Mouse (Mus musculus): Measurements from ENCODE around the gene Fbxw8.

Gene Fbxw8

GRCm38 (mm10) chr5:118036888-118037797, 118.1 kb downstream of the Fbxw8 start:
- no peak for DNase-seq

DNA sequence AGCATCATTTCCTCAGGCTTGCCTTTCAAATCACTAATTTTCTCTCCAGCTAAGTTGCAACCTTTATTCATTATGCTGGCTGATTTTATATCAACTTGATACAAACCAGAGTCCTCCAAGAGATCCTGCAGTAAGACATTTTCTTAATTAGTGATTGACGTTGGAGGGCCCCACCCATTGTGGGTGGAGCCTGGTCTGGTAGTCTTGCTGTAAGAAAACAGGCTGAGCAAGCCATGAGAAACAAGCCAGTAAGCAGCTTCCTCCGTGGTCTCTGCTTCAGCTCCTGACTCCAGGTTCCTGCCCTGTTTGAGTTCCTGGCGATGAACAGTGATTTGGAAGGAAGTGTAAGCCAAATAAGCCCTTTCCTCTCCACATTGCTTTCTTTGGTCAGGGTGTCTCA, 119.5 kb downstream of the Fbxw8 start:
- no peak for DNase-seq

DNA sequence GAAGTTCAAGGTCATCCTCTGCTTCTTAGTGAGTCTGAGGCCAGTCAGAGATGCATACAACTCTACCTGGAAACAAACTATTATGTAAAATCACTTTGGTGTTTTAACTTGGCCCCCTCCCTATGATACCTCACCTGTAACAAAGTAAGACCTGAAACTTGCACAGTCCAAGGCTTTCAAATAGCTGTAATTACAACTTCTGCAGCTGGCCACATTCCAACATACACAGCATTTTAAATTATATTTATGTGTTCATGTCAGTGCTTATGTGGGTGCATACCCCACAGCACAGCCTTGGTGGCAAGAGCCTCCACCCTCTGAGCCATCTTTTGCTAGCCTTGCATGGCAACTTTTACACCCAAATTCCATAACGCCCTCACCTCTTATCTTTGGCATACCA, 120.6 kb downstream of the Fbxw8 start:
- DNase-seq: no peak

DNA sequence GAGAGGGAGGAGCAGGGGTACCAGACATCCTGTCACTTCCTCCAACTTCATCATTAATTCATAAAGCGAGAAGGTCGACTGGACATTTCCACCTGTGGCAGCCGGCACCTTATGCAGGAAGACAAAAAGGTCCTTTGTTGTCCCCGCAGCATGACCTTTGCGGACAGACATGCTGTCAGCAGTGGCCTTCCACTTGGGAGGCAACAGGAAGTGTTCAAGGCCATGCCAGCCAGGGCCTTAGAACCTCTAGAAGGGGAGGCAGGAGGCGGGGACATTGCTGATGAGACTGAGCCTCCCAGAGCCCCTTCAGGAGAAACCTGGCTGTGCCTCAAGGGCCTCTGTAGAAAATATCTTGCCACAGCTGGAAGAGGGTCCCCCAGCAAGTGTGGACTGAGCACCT, 121.5 kb downstream of the Fbxw8 start:
- DNase-seq: no peak

DNA sequence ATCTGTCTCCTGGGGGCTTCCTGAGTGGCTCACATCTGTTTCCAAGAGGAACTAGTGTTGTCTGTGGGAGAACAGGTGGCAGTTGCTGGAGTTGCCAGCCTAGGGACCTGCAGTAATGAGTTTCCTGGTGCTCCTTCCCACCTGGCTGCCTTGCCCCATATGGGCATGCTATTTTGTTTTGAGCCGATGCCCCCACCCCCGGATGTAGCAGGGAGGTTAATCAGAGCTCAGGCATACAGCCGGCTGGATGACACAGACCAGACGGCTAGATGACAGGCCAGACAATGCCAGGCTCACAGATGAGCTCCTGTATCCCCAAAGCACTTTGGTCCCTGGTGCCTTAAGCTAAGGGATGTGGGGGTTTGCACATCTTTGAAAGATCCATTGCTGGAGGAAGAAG, 121.9 kb downstream of the Fbxw8 start:
- DNase-seq: no peak

DNA sequence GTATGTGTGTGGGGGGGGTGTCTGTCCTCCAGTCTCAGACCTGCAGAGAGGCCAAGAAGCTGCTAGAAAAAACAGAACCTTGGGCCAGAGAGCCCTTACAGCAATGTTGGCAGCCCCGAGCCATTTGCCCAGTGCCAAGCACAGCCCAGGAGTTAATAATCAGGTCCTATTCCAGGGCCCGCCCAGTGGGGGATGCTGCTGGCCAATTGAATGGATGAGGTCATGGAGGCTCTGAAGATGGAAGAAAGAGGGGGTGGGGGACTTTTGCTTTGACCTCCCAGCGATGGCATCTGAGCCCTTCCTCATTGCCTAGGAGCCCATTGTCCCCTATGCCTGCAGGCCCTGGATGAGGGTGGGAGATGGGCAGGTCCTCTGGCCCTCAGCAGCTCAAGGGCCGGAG, 123.8 kb downstream of the Fbxw8 start:
- no peak for DNase-seq

DNA sequence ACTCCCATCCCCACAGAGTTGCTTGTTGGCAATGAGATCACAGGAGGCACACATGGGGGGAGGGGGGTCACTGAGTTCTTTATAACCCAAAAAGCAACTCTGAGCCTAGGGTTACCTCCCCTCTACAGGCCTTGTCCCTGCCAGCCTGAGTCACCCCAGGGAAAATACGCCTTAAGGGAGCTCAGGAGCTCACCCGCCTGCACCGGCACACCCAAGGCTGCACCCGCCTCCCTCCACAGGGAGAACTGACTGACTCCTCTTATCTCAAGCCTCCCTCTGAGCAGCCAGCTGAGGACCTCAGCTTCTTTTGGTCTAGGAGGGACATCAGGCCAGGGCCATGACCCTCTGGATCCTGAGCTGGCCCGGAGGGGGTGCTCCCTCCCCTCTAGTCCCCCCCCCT, 124.2 kb downstream of the Fbxw8 start:
- DNase-seq: no peak

DNA sequence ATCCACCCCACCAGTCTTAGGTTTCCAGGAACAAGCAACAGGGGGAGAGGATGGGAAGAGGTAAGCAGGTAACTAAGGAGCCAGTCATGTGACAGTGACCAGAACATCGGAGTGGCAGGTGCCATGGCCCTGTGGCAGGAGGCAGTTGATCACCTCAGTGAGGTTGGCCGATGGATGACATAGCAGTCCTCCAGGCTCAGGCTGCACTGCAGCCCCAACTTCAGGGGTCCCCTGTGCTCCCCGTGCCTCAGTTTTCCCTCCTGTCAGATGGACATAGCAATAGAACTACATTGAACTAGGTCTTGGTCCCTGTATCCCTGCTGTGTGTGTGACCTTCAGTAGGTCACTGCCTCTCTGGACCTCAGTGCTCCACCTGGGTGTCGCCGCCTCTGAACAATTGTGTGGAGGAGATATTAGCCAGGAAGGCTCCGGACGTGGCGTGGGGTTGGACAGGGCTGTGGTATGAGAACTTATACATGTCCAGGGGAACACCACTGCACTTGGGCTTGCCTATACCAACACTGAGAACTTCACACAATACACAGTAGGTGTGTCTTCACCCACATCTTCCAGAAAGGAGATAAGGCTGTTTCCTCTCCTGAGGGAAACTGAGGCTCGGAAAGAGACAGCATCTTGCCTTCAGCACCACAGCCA, 125.1 kb downstream of the Fbxw8 start:
- DNase-seq: no peak

DNA sequence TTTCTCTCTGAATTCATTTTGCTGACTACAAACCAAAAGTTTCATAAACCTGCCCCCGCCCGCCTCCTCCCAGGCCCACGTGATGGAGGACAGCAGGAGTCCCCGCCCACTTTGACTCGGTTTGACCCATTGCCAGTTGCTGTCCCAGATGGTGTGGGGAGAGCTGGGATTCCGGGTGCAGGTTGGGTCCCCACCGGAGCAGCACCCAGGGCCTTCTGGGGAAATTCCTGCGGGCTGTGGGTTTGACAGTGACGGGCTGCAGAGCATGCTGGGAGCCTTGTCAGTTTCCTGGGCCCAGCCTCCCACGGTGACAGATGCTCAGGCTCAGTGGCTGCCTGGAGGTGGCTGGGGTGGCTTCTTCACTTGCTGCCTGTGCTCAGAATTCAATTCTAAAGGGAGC, 125.8 kb downstream of the Fbxw8 start:
- no peak for DNase-seq

DNA sequence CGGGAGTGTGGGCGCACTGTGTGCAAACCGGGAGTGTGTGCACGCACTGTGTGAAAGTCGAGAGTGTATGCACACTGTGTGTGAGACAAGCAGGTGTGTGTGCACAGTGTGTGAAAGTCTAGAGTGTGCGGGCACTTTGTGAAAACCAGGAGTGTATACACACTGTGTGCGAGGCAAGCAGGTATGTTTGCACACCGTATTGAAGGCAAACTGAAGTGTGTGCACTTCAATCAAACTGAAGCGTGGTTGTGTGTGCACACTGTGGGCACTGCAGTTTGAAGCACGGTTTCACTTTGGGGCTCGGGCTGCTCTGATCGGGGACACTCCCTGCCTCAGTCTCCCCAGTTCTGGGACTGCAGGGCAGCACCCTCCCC, 126.2 kb downstream of the Fbxw8 start:
- no peak for DNase-seq

DNA sequence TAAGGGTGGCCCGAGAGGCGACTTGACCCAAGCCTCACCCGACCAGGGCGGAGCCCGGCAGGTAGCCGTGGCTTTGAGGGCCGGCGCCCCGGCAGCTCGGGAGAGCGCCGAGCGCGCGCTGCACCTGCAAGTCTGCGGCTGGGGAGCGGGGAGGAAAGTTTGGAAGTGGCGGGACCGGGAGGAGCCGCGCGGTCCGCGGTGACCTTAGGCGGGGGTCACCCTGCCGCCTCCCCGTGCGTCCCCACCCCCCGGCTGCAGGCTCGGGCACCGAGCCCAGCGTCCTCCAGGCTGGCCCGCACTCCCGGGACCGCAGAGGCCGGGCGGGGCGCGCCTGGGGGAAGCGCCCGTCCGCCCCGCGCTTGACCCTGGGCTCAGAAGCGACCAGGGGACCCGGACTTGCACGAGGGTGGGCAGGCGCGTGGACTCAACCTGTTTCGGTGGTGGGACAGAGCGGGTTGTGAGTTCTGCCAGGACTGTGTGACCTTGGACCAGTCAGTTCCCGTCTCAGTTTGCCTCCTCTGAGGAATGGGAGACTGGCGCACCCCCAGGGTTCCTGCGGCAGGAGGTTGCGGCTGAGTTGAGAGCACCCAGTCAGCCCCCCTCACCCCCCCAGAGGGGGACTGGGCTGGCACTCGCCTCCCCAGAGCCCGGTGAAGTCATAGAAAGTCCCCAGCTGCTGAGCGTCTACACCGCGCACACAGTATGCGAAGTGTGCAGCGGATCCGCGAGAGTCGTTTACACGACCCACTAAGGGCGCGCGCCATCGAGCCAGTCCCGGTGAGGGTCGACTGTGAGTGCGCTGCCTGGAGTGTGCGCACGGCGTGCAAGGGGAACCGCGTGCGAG, 126.9 kb downstream of the Fbxw8 start:
- peak in 1 of 2 experiments; percentile 18 for DNase-seq

GRCm38 (mm10) chr5:118027698-118028190, 127.5 kb downstream of the Fbxw8 start, which contains the start of gene Tesc:
Tesc (plus strand) TSS chr5:118027743.
- DNase-seq: peak; percentile 32 to 49

- peak in 1 of 2 experiments; percentile 22 for DNase-seq
These were observed 128.1 kb downstream of the Fbxw8 start for GRCm38 (mm10) chr5:118027101-118027697.

GRCm38 (mm10) chr5:118026343-118026742, 128.9 kb downstream of the Fbxw8 start:
- DNase-seq: no peak

DNA sequence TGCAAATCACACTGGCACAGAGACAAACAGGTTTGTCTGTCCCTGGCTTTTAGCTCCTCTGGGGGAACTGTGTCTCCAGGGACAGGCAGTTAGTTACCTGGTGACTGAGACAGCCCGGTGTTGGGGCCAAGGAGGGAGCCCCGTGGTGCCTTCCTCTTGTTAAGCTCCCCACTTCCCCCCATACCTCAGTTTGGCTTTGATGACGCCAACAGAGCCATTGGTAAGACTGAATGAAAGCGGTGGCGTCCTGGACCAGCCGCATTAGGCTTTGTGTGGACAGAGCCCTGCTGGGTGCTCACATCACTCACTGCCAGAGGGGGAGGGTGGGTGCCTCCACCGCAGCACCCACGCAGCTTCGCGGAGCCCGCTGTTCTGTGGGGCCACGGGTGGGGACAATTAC, 129.4 kb downstream of the Fbxw8 start:
- DNase-seq: no peak

DNA sequence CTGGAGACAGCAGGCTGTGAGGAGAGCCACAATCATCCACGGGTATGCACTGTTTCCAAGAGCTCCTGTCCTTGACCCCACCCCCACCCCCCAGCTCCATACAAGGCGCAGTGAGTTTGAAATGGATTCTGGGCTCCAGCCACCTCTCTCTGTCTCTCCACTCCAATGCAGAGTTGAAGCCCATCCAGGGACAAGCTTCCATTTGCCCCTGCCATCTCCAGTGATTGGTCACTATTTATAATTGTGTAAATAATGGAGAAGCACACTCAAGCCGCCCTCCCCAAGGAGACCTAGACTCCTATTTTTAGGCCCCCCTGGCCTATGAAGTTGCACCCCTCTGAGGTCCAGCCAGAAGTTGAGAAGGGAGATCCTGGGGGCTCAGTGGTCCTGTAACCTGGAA, 132.2 kb downstream of the Fbxw8 start:
- no peak for DNase-seq

DNA sequence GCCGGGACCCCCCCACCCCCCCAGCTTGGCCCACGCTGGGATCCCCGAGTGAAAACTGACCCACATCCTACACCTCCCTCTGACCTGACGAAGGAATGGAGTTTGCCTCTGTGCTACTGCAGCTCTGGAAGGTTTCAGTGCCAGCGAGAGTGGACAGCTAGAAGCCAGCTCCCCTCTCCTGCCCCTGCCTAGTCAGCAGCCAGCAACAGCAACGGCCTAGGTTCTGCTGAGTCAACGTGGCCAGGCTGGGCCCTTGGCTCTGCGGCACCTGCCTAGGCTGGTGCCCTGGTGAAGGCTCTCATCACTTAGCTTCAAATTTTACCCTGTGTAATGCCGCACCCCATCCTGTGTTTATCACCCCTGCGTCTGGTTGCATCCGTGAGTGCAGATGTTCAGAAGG, 135.4 kb downstream of the Fbxw8 start:
- no peak for DNase-seq

DNA sequence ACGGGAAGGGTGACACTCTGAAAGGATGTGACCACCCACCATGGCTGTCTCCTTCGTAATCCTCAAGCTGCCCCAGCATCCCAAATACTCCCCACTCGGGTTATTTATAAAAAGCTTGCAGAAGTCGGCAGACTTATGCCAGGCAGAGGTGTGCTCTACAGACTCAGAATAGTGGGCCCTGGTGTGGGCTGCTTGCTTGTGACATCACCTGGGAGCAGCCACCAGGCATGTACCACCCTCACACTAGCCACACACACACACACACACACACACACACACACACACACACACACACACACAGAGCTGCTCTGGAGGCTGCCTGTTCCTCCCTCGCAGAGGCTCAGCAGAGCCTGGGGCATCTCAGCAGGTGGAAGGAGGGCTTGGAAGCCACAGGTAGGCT, 137.7 kb downstream of the Fbxw8 start:
- no peak for DNase-seq

DNA sequence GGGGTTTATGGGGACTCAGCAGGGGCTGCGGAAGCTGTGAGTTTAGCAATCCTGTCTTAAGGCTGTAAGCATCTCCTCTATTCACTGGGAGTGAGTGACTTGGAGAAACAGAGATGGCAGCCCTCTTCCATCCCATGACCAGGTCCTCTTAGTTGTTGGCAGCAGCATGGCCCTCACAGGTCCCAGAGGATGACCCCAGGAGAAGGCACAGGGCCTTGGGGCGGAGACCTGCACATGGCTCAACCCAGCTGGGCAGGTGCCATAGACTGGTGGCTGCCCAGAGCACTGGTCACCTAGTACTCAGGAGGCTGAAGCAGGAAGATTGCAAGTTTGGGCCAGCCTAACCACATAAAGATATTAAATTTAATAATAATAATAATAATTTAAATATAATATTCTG, 139.6 kb downstream of the Fbxw8 start:
- DNase-seq: no peak

DNA sequence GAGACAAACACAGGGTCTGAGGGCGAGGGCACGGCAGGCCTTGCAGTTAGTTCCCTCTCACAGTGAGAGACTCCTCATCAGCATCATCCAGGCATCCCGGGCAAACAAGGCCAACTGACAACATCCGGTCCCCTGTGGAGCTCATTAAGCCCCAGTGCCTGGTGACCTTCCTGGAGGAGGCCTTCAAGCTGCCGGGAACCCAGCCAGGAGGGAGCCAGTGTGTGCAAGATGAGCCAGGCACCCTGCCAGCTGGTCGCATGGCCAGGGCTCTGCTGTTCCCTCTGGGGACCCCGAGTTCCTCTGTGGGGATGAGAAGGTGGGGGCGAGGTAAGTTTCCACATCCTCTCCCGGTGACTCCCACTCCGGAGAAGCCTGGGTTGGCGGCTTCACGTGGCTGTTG, 140.2 kb downstream of the Fbxw8 start:
- DNase-seq: peak; percentile 72 to 80
